Mouse (Mus musculus) bone marrow, adult 2 months (tissue): ENCODE measurements at regions not wholly inside any gene's neighbourhood (a gene's known extent, or its start where the extent isn't known, plus 50 kb on each side); places are given as distances from the start of the nearest gene placed in this dataset.

Source experiments
- CTCF ChIP-seq: fragments of 200-500 bp; IDR thresholded peaks from 2 replicates; pipeline ENCODE4 v1.5.1; 2011; ENCODE audit warnings: low read length, control low read depth; ENCODE audit not compliant: control insufficient read depth, insufficient read depth
- POLR2A ChIP-seq: fragments of 200-500 bp; IDR thresholded peaks from 2 replicates; pipeline ENCODE4 v1.6.1; 2011; ENCODE audit warnings: low read depth, mild to moderate bottlenecking, control low read depth, low read length, borderline replicate concordance; ENCODE audit not compliant: control insufficient read depth

DNA sequence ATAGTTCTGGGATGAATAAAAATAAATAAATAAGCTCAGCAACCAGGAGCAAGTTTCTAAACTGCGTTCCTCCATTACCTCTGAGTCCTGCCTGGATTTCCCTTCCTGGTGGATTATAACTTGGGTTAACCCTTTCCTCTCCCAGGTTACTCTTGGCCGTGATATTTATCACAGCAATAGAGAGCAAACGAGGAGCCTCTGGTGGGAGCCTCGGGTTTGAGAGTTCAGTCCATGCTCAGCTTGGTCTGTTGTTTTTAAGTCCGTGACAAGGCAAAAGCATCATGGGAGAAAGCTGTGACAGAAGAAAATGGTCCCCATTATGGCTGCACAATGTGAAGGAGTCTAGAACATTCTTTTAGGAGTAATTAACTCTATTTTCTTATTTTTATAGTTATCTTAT, 61.0 kb upstream of the Osbpl8 start:
- TF ChIP-seq CTCF (no peak), POLR2A (no peak)
